Mouse (Mus musculus) CH12.LX (cell line): Measurements from ENCODE around the gene Mbd6. TPM values are rescaled to one million over a fixed set of nuclear protein-coding genes. Genes with fewer than 3 reads are reported as not detected.

Experiments used
- DNase-seq: peaks from one replicate; pipeline ENCODE4 v3.0.0-alpha.2; 2013; ENCODE audit errors: extremely low read depth
- H3K27ac ChIP-seq: 2 replicates; pipeline ENCODE4 v1.5.1; 2012; ENCODE audit warnings: low read depth, mild to moderate bottlenecking, control low read depth, moderate library complexity; ENCODE audit not compliant: insufficient read depth
- H3K27me3 ChIP-seq: replicated peaks from 2 replicates; pipeline ENCODE3; 2012; ENCODE audit warnings: inconsistent platforms
- H3K36me3 ChIP-seq, 2 experiments: replicated peaks in 1 of 2; 2 replicates each; pipeline versions ENCODE3 to v1.6.1; 2012; ENCODE audit warnings: inconsistent platforms in 1 of 2, low read length in 1 of 2, mild to moderate bottlenecking in 1 of 2, mixed read lengths in 1 of 2, moderate library complexity in 1 of 2; ENCODE audit not compliant: control insufficient read depth in 1 of 2, insufficient read depth in 1 of 2
- H3K4me1 ChIP-seq, 2 experiments: 2 replicates each; pipeline ENCODE4 v1.6.1; 2012; ENCODE audit warnings: inconsistent platforms in 1 of 2, moderate library complexity in 1 of 2; ENCODE audit not compliant: insufficient read depth in 2 of 2, control insufficient read depth in 1 of 2
- H3K4me2 ChIP-seq: 2 replicates; pipeline ENCODE4 v1.6.1; 2012; ENCODE audit warnings: low read depth, mild to moderate bottlenecking, control low read depth; ENCODE audit not compliant: poor library complexity, insufficient read depth, severe bottlenecking
- H3K4me3 ChIP-seq, 3 experiments: fragments of 150-350 bp in 1 of 3; sonication (generic) in 1 of 3; replicated peaks in 1 of 3; 2 replicates each; pipeline versions ENCODE3 to v1.5.1; 2011 to 2012; ENCODE audit warnings: low read depth in 2 of 3, low read length in 2 of 3, mild to moderate bottlenecking in 2 of 3, moderate library complexity in 2 of 3, control low read depth in 1 of 3, improper control_type of control experiment in 1 of 3, inconsistent platforms in 1 of 3, mixed read lengths in 1 of 3; ENCODE audit not compliant: poor library complexity in 1 of 3
- H3K79me2 ChIP-seq: replicated peaks from 2 replicates; pipeline ENCODE4 v1.6.1; 2012; ENCODE audit warnings: mild to moderate bottlenecking, moderate library complexity; ENCODE audit not compliant: control insufficient read depth, poor library complexity, insufficient read depth, severe bottlenecking; ENCODE audit errors: extremely low read depth
- H3K9ac ChIP-seq: 2 replicates; pipeline ENCODE4 v1.6.1; 2012; ENCODE audit warnings: low read depth, mild to moderate bottlenecking, control low read depth, moderate library complexity; ENCODE audit not compliant: insufficient read depth
- H3K9me3 ChIP-seq: replicated peaks from 2 replicates; pipeline ENCODE3; 2012; ENCODE audit warnings: low read length, inconsistent platforms, mixed read lengths
- BHLHE40 ChIP-seq: IDR thresholded peaks from 2 replicates; pipeline ENCODE4 v1.6.1; 2011; ENCODE audit warnings: mild to moderate bottlenecking, low read depth, low read length, improper control_type of control experiment
- CHD1 ChIP-seq: IDR thresholded peaks from 2 replicates; pipeline ENCODE4 v1.6.1; 2012; ENCODE audit warnings: low read depth, low read length, improper control_type of control experiment, inconsistent platforms
- CHD2 ChIP-seq: IDR thresholded peaks from 2 replicates; pipeline ENCODE4 v1.6.1; 2011; ENCODE audit warnings: low read length, improper control_type of control experiment
- E2F4 ChIP-seq: IDR thresholded peaks from 2 replicates; pipeline ENCODE4 v1.6.1; 2011; ENCODE audit warnings: low read depth, low read length, improper control_type of control experiment; ENCODE audit not compliant: insufficient replicate concordance
- ELF1 ChIP-seq: IDR thresholded peaks from 2 replicates; pipeline ENCODE4 v1.6.1; 2014; ENCODE audit warnings: low read depth, mild to moderate bottlenecking, inconsistent platforms, low read length, improper control_type of control experiment
- ETS1 ChIP-seq: conservative IDR thresholded peaks from 2 replicates; pipeline ENCODE4 v1.6.1; 2012; ENCODE audit warnings: low read depth, mild to moderate bottlenecking, inconsistent platforms, low read length, improper control_type of control experiment, moderate library complexity
- GABPA ChIP-seq: IDR thresholded peaks from 2 replicates; pipeline ENCODE4 v1.6.1; 2012; ENCODE audit warnings: low read depth, low read length, improper control_type of control experiment, inconsistent platforms; ENCODE audit not compliant: insufficient replicate concordance
- IRF4 ChIP-seq: IDR thresholded peaks from 2 replicates; pipeline ENCODE4 v1.6.1; 2014; ENCODE audit warnings: low read depth, mild to moderate bottlenecking, inconsistent platforms, low read length, improper control_type of control experiment
- JUND ChIP-seq: conservative IDR thresholded peaks from 2 replicates; pipeline ENCODE4 v1.6.1; 2011; ENCODE audit warnings: low read depth, low read length, improper control_type of control experiment
- MAFK ChIP-seq: IDR thresholded peaks from 2 replicates; pipeline ENCODE4 v1.6.1; 2011; ENCODE audit warnings: low read length, improper control_type of control experiment; ENCODE audit not compliant: insufficient replicate concordance
- MAX ChIP-seq: IDR thresholded peaks from 2 replicates; pipeline ENCODE4 v1.6.1; 2011; ENCODE audit warnings: low read length, improper control_type of control experiment
- MAZ ChIP-seq: IDR thresholded peaks from 2 replicates; pipeline ENCODE4 v1.6.1; 2012; ENCODE audit warnings: low read depth, mild to moderate bottlenecking, inconsistent platforms, low read length, improper control_type of control experiment, moderate library complexity
- MEF2A ChIP-seq: IDR thresholded peaks from 2 replicates; pipeline ENCODE4 v1.6.1; 2014; ENCODE audit warnings: low read depth, mild to moderate bottlenecking, inconsistent platforms, low read length, improper control_type of control experiment, borderline replicate concordance
- MXI1 ChIP-seq: IDR thresholded peaks from 2 replicates; pipeline ENCODE4 v1.6.1; 2011; ENCODE audit warnings: mild to moderate bottlenecking, low read depth, low read length, improper control_type of control experiment
- MYC ChIP-seq: IDR thresholded peaks from 2 replicates; pipeline ENCODE4 v1.6.1; 2011; ENCODE audit warnings: low read depth, mild to moderate bottlenecking, improper control_type of control experiment, low read length
- NRF1 ChIP-seq: IDR thresholded peaks from 2 replicates; pipeline ENCODE4 v1.6.1; 2014; ENCODE audit warnings: low read depth, mild to moderate bottlenecking, inconsistent platforms, low read length, improper control_type of control experiment, moderate library complexity
- PAX5 ChIP-seq: IDR thresholded peaks from 2 replicates; pipeline ENCODE4 v1.6.1; 2012; ENCODE audit warnings: low read length, inconsistent platforms, mixed read lengths
- POLR2A ChIP-seq: IDR thresholded peaks from 2 replicates; pipeline ENCODE4 v1.6.1; 2011; ENCODE audit warnings: low read depth, mild to moderate bottlenecking, improper control_type of control experiment, low read length
- POLR2AphosphoS2 ChIP-seq: IDR thresholded peaks from 2 replicates; pipeline ENCODE4 v1.6.1; 2011; ENCODE audit warnings: low read depth, low read length, improper control_type of control experiment
- RAD21 ChIP-seq: IDR thresholded peaks from 2 replicates; pipeline ENCODE4 v1.6.1; 2011; ENCODE audit warnings: low read depth, mild to moderate bottlenecking, low read length, improper control_type of control experiment, moderate library complexity
- SIN3A ChIP-seq: IDR thresholded peaks from 2 replicates; pipeline ENCODE4 v1.6.1; 2012; ENCODE audit warnings: low read length, improper control_type of control experiment, inconsistent platforms
- TBP ChIP-seq: conservative IDR thresholded peaks from 2 replicates; pipeline ENCODE4 v1.6.1; 2011; ENCODE audit warnings: low read depth, low read length, improper control_type of control experiment
- TCF12 ChIP-seq: IDR thresholded peaks from 2 replicates; pipeline ENCODE4 v1.6.1; 2014; ENCODE audit warnings: low read depth, mild to moderate bottlenecking, inconsistent platforms, low read length, improper control_type of control experiment
- UBTF ChIP-seq: IDR thresholded peaks from 2 replicates; pipeline ENCODE4 v1.6.1; 2012; ENCODE audit warnings: low read depth, mild to moderate bottlenecking, inconsistent platforms, low read length, improper control_type of control experiment, moderate library complexity
- USF1 ChIP-seq: IDR thresholded peaks from 2 replicates; pipeline ENCODE4 v1.6.1; 2014; ENCODE audit warnings: low read depth, mild to moderate bottlenecking, inconsistent platforms, low read length, improper control_type of control experiment
- ZKSCAN1 ChIP-seq: IDR thresholded peaks from 2 replicates; pipeline ENCODE4 v1.6.1; 2012; ENCODE audit warnings: low read depth, inconsistent platforms, low read length, improper control_type of control experiment, borderline replicate concordance
- ZMIZ1 ChIP-seq: IDR thresholded peaks from 2 replicates; pipeline ENCODE4 v1.6.1; 2012; ENCODE audit warnings: low read depth, mild to moderate bottlenecking, inconsistent platforms, low read length, improper control_type of control experiment
- dilution Hi-C: fragments of 300-500 bp; cut with MboI; formaldehyde crosslinking; loops from 2 replicates; pipeline ENCODE4 v1.14.3; 2020; ENCODE audit warnings: low sequenced_read_pairs; ENCODE audit not compliant: extremely low pct_unique_long_range_greater_than_20kb, extremely low pct_ligation_motif_present
- in situ Hi-C: fragments of 300-500 bp; cut with MboI; formaldehyde crosslinking; loops from 3 replicates; pipeline ENCODE4 v1.14.3; 2019; ENCODE audit warnings: low sequenced_read_pairs, low pct_ligation_motif_present, low pct_unique_long_range_greater_than_20kb, mixed read lengths
- polyA plus RNA-seq: library from polyadenylated mRNA; unstranded; fragments of >175 nt; gene quantifications from 2 replicates; pipeline ENCODE4 v1.2.1, GENCODE M21; 2012; ENCODE audit warnings: low read depth; ENCODE audit not compliant: insufficient read length
- total RNA-seq, 2 experiments: library from RNA; depleted of rRNA; stranded (reverse); fragments of 300-350 nt in 1 of 2; fragments of >200 nt in 1 of 2; gene quantifications; 2 replicates each; pipeline ENCODE4 v1.2.3; 2012 to 2014

Mbd6 gene
- total and polyA plus RNA-seq, 3 experiments: 0.74 to 16.5 (median 2.7) TPM

- Histone ChIP-seq H3K4me3 (peak overlapping the region; percentile 72 to 98 (median 79)), H3K4me1 (peaks cover 13 to 49% of the 10 kb centered on the region in 2 experiments), H3K27ac (peak overlapping the region; percentile 96; the same call in 1 of the 2 replicates), H3K4me2 (peak overlapping the region; percentile 90), H3K9me3 (no peaks in the 10 kb centered on the region), H3K27me3 (no peaks in the 10 kb centered on the region), H3K9ac (peak overlapping the region; percentile 97), H3K79me2 (peaks cover 47% of the 10 kb centered on the region), H3K36me3 (peaks cover 49 to 59% of the 10 kb centered on the region in 2 experiments)
- in situ Hi-C loops: no loop called here
- DNase-seq: no peak
- dilution Hi-C loops: no loop called here
- no peak for TF ChIP-seq CHD2
- TF ChIP-seq USF1: no peak
- TF ChIP-seq MXI1: no peak
- no peak for TF ChIP-seq RAD21
- no peak for TF ChIP-seq CHD1
- no peak for TF ChIP-seq MAFK
- no peak for TF ChIP-seq ZKSCAN1
- TF ChIP-seq POLR2A: no peak; the same call in 1 of the 2 replicates
- no peak for TF ChIP-seq E2F4
- TF ChIP-seq UBTF: no peak
- TF ChIP-seq, all 38 proteins: peak for 0
Observed at GRCm38 (mm10) chr10:127291881-127292638, 3.2 kb upstream of the Mbd6 start.

GRCm38 (mm10) chr10:127290930-127291880 is 2.4 kb upstream of the Mbd6 start:
- Histone ChIP-seq H3K36me3 (peaks cover 51 to 60% of the 10 kb centered on the region in 2 experiments), H3K27me3 (no peaks in the 10 kb centered on the region), H3K27ac (peak overlapping the region; percentile 96), H3K4me1 (peaks cover 20 to 52% of the 10 kb centered on the region in 2 experiments), H3K9ac (peak overlapping the region; percentile 97), H3K4me2 (peak overlapping the region; percentile 90; the same call in 1 of the 2 replicates), H3K79me2 (peaks cover 53% of the 10 kb centered on the region), H3K9me3 (no peaks in the 10 kb centered on the region), H3K4me3 (peak overlapping the region; percentile 72 to 98 (median 79))
- in situ Hi-C loops: no loop called here
- DNase-seq: peak; percentile 65
- dilution Hi-C loops: no loop called here
- TF ChIP-seq UBTF (no peak), MAX (no peak; the same call in 1 of the 2 replicates), PAX5 (no peak), RAD21 (no peak), MYC (0 out of 2 replicates have a peak, but pooled peaks have one; percentile 15), MAZ (no peak; the same call in 1 of the 2 replicates), MAFK (no peak), ZMIZ1 (no peak), ZKSCAN1 (no peak), POLR2AphosphoS2 (peak; percentile 31; the same call in 1 of the 2 replicates), SIN3A (peak; percentile 78; the same call in 1 of the 2 replicates), CHD1 (no peak), IRF4 (peak; percentile 25; the same call in 1 of the 2 replicates), GABPA (no peak), CHD2 (0 out of 2 replicates have a peak, but pooled peaks have one; percentile 25), BHLHE40 (0 out of 2 replicates have a peak, but pooled peaks have one; percentile 12), MEF2A (no peak), JUND (no peak), TBP (no peak), ELF1 (no peak), TCF12 (no peak), NRF1 (no peak), ETS1 (peak; percentile 32)
